Mouse (Mus musculus): Measurements from ENCODE around the gene Serinc5. TPM values are rescaled to one million over a fixed set of nuclear protein-coding genes. Genes with fewer than 3 reads are reported as not detected.
A peak's percentile ranks its signal among the peaks of the same experiment; 100 is the strongest.

Gene Serinc5
- polyA plus RNA-seq, 1 experiment from 2014 or later, result 10.6 TPM

DNA sequence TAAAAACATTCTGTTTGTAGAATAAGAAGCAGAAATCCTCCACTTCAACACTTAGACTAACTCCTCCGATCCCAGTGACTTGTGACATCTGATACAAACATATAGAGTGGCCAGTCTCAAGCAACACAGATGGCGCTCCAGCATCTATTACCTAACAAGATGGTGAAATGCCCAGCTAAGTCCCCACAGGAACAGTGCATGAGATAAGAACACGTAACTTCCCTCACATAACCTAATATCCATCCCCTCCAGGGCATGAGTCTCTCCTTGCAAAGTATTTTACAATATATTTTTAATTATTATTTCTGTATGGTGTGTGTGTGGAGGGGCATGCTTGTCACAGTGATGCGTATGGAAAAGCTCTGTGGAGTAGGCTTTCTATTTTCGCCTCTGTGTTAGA lies 15.8 kb downstream of the Serinc5 start:
- Histone ChIP-seq H3K27me3 (ENCODE audit: insufficient read depth, poor library complexity, severe bottlenecking) (no peaks in the 10 kb centered on the region), H3K36me3 (peaks cover 31% of the 10 kb centered on the region), H3K9me3 (0 out of 2 replicates have a peak, but pooled peaks cover 6% of the 10 kb centered on the region), H3K4me1 (replicated peaks) (0 out of 2 replicates have a peak, but pooled peaks cover 7% of the 10 kb centered on the region), H3K4me3 (no peak overlapping the region), H3K27ac (no peak overlapping the region)
- WGBS, result 95% methylated on average over 5 of the region's 5 CpGs
- no peak for DNase-seq (ENCODE audit: low spot score)

DNA sequence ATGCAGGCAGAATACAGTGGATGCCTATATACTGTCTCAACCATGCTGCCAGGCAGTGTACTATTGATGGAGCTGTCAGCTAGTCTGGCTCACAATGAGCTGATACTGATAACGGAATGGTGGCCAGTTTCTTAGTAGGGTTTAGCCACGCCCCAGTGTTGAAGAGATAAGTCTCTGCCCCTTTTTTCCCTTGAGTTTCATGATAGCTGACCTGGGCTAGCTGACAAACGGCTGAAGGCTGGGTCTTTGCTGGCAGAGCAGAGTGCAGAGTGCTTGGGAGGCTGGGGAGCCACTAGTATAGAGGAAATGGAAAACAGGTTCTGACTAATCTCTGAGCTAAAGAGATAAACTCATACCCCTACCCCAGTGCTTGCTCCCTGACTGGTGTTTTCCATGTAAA lies 18.6 kb downstream of the Serinc5 start:
- Histone ChIP-seq H3K27ac (no peak overlapping the region), H3K4me1 (replicated peaks) (peaks cover 34% of the 10 kb centered on the region), H3K4me3 (no peak overlapping the region), H3K9me3 (0 out of 2 replicates have a peak, but pooled peaks cover 6% of the 10 kb centered on the region), H3K27me3 (ENCODE audit: insufficient read depth, poor library complexity, severe bottlenecking) (no peaks in the 10 kb centered on the region), H3K36me3 (peaks cover 31% of the 10 kb centered on the region)
- 87% methylated on average over 3 of the region's 3 CpGs for WGBS
- no peak for DNase-seq (ENCODE audit: low spot score)

DNA sequence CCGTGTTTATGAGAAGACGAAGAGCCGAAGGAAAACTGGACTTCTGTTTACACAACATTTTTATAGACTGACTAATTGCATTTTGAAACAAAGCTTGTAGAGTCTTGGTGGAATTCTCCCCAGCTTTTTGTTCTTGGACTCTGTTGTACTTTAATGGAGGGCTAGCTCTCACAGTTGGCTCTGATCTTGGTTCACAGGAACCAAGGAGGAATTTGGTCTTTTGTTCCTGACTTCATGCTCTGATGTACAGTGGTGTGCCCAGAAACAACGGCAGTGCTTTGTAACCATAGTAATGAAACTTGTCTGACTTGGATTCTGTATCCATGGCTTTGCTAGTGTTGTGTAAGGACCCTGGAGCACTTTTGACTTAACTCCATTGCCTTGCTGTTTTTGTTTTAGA lies 20.6 kb downstream of the Serinc5 start:
- no peaks in the 10 kb centered on the region for H3K27me3 ChIP-seq (ENCODE audit: insufficient read depth, poor library complexity, severe bottlenecking)
- 0 out of 2 replicates have a peak, but pooled peaks cover 6% of the 10 kb centered on the region for H3K9me3 ChIP-seq
- no peak overlapping the region for H3K27ac ChIP-seq
- DNase-seq (ENCODE audit: low spot score), result no peak
- whole genome bisulfite sequencing, result 78% methylated on average over 4 of the region's 4 CpGs
- no peak overlapping the region for H3K4me3 ChIP-seq
- H3K4me1 ChIP-seq (replicated peaks), result peaks cover 54% of the 10 kb centered on the region
- peaks cover 20% of the 10 kb centered on the region for H3K36me3 ChIP-seq

DNA sequence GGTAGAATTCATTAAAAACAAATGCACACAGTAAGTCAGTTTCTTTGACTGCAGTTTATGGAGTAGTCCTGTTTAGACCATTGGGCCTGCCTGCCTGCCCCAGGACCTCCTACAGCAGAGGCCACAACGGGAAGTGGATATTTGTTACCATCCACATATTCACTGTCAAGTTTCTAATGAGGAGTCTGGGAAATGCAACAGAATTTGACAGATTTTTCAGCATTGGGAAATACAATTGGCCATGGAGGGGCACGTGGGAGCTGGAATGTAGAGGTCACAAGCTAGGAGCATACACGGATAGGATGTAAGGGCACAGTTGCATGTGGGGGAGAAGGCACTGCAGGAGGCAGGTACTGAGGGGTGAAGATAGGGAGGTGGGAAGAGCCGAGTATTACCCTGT lies 21.7 kb downstream of the Serinc5 start:
- no peak for DNase-seq (ENCODE audit: low spot score)
- Histone ChIP-seq H3K36me3 (peaks cover 10% of the 10 kb centered on the region), H3K9me3 (0 out of 2 replicates have a peak, but pooled peaks cover 6% of the 10 kb centered on the region), H3K4me3 (no peak overlapping the region), H3K4me1 (replicated peaks) (peaks cover 65% of the 10 kb centered on the region), H3K27me3 (ENCODE audit: insufficient read depth, poor library complexity, severe bottlenecking) (no peaks in the 10 kb centered on the region), H3K27ac (peak overlapping the region; percentile 50; the same call in 1 of the 2 replicates)
- 44% methylated on average over 4 of the region's 4 CpGs for WGBS

DNA sequence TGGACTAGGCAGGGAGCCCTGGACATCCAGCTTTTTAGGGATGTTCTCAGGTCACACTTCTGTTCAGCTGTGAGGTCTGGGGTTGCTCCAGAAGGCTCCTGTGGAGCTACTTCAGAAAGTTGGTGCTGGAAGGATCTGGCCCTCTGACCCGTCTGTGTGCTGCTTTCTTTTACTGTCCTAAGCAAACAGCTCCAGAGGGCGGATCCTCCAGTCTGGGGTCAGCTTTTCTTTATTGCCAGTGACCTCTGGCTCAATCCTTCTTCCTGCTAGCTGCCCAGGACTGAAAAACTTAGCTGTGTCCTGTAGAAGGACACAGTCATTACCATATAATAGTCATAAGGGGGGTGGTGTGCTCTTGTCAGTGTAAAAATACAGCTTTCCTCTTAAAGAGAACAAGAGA lies 24.1 kb downstream of the Serinc5 start:
- DNase-seq (ENCODE audit: low spot score), result peak; percentile 48
- WGBS, result 4% methylated on average over 2 of the region's 2 CpGs
- Histone ChIP-seq H3K36me3 (0 out of 2 replicates have a peak, but pooled peaks cover 2% of the 10 kb centered on the region), H3K27me3 (ENCODE audit: insufficient read depth, poor library complexity, severe bottlenecking) (no peaks in the 10 kb centered on the region), H3K9me3 (0 out of 2 replicates have a peak, but pooled peaks cover 2% of the 10 kb centered on the region), H3K4me1 (replicated peaks) (peaks cover 66% of the 10 kb centered on the region), H3K4me3 (no peak overlapping the region), H3K27ac (peak overlapping the region; percentile 60)

DNA sequence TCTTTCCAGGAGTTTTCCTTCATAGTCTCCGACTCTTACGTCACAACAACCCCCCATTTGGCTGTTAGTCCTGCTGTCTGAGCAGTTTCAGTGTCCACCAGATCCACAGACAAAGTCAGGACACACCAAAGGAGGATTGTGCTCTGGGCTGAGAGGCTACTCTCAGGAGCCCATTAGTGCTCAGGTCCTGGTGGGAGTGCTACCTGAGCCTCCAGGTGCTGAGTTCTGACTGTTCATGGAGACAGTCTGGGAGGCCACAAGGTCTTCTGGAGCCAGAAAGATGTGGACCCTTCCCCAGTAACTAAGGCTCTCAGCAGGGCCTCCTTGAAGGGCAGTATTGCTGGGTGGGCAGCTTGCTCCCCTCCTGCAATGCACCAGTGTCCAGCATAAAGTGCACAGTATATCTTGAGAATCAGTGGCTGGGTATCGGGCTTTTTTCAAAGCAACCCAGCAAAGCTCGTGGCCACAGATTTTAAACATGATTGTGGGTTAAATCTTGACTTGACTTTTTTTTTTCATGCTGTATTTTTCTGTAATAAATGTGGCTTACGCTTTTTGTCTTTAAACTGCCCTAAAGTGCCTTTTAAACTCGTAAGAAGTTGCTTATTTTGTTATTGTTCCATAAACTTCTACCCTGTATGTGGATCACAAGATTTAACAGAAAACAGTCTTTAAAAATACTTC lies 25.5 kb downstream of the Serinc5 start:
- DNase-seq (ENCODE audit: low spot score), result no peak
- peak overlapping the region; percentile 85 for H3K27ac ChIP-seq
- WGBS, result 78% methylated on average over 6 of the region's 6 CpGs
- no peaks in the 10 kb centered on the region for H3K9me3 ChIP-seq
- peaks cover 62% of the 10 kb centered on the region for H3K4me1 ChIP-seq (replicated peaks)
- H3K27me3 ChIP-seq (ENCODE audit: insufficient read depth, poor library complexity, severe bottlenecking), result no peaks in the 10 kb centered on the region
- H3K4me3 ChIP-seq, result no peak overlapping the region
- H3K36me3 ChIP-seq, result no peaks in the 10 kb centered on the region

DNA sequence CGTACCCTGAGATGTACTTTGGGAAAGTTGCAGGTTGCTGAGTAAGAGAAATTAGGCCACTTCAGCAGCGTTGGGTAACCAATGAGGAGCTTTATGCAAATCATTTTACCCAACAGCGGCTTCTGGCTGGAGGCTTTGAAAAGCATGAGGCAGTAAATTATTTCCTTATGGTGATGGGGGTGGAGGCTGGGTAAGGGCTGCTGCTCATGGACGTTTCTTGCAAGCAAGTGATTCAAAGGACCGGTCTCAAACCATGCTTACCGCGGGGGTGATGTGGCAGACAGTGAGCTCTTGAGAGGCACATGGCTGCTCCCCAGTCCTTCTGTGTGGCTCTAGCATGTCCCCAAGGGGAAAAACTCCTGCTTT lies 26.0 kb downstream of the Serinc5 start:
- Histone ChIP-seq H3K9me3 (no peaks in the 10 kb centered on the region), H3K27ac (peak overlapping the region; percentile 85), H3K4me3 (peak overlapping the region; percentile 38; the same call in 1 of the 2 replicates), H3K27me3 (ENCODE audit: insufficient read depth, poor library complexity, severe bottlenecking) (no peaks in the 10 kb centered on the region), H3K36me3 (no peaks in the 10 kb centered on the region), H3K4me1 (replicated peaks) (peaks cover 60% of the 10 kb centered on the region)
- peak; percentile 70 for DNase-seq (ENCODE audit: low spot score)
- 4% methylated on average over 7 of the region's 7 CpGs for WGBS

DNA sequence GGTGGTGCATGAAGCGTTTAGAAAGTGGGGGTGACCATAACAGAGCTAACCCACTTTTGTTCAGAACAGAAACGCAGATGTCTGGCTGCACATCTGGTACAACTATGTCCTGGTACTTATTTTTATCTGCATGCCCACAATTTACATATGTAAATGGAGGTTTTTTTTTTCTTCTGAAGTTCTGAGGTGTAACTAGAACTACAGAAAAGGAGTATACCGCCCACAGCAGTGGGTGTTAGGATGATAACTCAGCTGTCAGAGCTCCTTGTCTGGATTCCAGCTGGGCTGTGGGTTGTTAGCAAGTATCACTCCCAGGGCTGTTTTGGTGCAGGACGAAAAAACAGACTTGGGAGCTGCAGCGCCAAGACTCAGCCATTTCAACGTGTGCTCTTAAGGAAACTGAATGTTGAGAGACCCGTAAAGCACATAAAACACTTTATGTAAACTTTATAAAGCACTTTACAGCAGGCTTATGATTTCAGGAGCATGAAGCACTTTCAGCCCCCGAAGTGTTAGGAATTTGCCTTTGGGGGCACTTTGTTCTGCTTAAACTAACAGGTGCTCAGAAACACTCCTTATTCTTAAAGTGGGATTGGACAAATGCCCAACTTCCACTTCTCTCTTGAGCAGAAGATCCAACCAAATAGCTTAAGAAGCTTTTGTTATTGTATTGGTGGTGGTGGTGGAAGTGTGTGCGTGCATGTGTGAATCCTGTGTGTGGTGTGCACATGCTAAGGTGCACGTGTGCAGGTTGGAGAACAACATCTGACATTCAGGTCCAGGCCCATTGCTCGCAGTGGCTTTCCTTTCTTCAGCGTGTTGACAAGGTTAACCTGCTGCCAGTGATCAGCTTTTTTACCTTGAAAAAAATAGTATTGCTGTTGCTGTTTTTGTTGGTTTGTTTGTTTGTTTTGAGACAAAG lies 28.5 kb downstream of the Serinc5 start:
- 77% methylated on average over 12 of the region's 12 CpGs for WGBS
- H3K36me3 ChIP-seq, result no peaks in the 10 kb centered on the region
- no peaks in the 10 kb centered on the region for H3K9me3 ChIP-seq
- H3K27ac ChIP-seq, result no peak overlapping the region
- H3K4me3 ChIP-seq, result no peak overlapping the region
- no peak for DNase-seq (ENCODE audit: low spot score)
- peaks cover 37% of the 10 kb centered on the region for H3K4me1 ChIP-seq (replicated peaks)
- H3K27me3 ChIP-seq (ENCODE audit: insufficient read depth, poor library complexity, severe bottlenecking), result no peaks in the 10 kb centered on the region

DNA sequence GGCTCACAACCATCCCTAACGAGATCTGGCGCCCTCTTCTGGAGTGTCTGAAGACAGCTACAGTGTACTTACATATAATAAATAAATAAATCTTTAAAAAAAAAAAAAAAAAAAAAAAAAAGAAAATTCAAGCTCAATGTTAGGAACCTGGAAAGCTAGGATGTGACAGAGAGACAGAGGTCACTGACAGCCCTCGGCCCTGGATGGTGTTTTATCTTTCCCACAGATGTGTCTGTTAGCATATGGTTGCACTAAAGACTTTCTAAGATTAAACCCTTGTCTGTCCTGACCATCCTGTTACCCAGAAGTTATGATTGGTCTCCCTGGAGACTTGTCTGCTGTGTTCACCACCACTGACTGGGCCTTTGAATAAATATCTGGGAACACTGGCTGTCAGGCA lies 33.3 kb downstream of the Serinc5 start:
- Histone ChIP-seq H3K36me3 (no peaks in the 10 kb centered on the region), H3K27ac (no peak overlapping the region), H3K9me3 (no peaks in the 10 kb centered on the region), H3K27me3 (ENCODE audit: insufficient read depth, poor library complexity, severe bottlenecking) (no peaks in the 10 kb centered on the region), H3K4me3 (no peak overlapping the region), H3K4me1 (replicated peaks) (peaks cover 17% of the 10 kb centered on the region)
- WGBS, result 90% methylated on average over 3 of the region's 3 CpGs
- no peak for DNase-seq (ENCODE audit: low spot score)

DNA sequence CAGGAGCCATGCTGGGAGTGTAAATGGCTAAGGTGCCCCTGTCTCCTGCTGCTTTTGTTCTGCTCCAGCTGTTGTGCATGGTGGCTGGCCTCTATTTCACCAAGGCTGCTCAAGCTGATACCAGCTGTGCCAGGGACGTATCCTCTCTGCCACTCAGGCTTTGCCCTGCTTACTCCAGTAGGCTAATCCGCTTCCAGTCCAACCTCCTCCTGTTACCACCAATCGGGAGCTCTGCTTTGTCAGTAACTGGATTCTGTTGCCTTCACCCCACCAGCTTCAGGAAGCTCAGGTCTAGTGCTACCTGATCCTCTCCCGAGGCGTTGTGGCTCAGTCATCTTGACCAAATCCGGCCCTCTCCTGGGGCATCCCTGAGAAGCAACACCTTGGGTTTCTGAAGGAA lies 33.9 kb downstream of the Serinc5 start:
- Histone ChIP-seq H3K4me3 (no peak overlapping the region), H3K4me1 (replicated peaks) (peaks cover 18% of the 10 kb centered on the region), H3K9me3 (no peaks in the 10 kb centered on the region), H3K36me3 (no peaks in the 10 kb centered on the region), H3K27me3 (ENCODE audit: insufficient read depth, poor library complexity, severe bottlenecking) (no peaks in the 10 kb centered on the region), H3K27ac (no peak overlapping the region)
- DNase-seq (ENCODE audit: low spot score), result no peak
- WGBS, result 72% methylated on average over 6 of the region's 6 CpGs

DNA sequence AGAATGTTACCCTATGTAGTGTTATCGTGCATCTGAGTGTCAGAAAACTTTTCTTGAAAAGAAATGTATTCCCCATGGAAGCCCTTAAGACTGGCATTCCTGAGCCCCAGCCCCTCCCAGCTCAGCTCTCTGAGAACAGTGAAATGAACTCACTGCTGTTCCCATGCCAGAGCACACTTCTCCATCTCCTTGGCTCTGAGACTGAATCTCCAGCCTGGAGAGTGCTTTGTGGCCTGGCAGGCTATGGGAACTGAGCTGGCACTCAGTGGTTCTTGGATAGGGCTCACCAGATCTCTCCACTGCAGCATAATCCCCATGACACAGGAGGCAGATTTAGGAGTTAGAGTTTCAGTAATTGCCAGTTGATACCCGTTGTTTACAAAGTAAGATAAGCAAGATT lies 36.8 kb downstream of the Serinc5 start:
- Histone ChIP-seq H3K4me1 (replicated peaks) (peaks cover 22% of the 10 kb centered on the region), H3K9me3 (no peaks in the 10 kb centered on the region), H3K4me3 (no peak overlapping the region), H3K36me3 (no peaks in the 10 kb centered on the region), H3K27me3 (ENCODE audit: insufficient read depth, poor library complexity, severe bottlenecking) (no peaks in the 10 kb centered on the region), H3K27ac (no peak overlapping the region)
- DNase-seq (ENCODE audit: low spot score), result no peak
- 85% methylated on average over 2 of the region's 2 CpGs for WGBS

DNA sequence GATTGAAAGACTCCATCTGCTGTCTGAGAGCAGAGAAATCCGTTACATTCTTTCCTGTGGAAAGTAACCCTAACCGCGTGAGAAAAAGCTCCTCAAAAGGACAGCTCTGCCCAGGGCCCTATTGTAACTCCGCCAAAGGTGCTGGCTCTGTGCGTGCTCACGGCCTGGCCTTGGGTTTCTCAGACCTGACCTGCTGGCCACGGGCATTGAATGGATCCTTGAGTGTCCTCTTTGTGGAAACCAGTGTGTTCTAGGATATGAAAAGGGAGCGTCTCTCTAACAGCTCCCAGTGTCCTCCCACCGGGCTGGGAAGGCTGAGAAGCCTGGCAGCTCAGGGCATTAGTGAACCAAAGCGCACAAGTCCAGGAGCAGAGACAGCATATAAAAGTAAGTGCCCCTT lies 38.2 kb downstream of the Serinc5 start:
- no peak for DNase-seq (ENCODE audit: low spot score)
- Histone ChIP-seq H3K4me3 (no peak overlapping the region), H3K27ac (no peak overlapping the region), H3K27me3 (ENCODE audit: insufficient read depth, poor library complexity, severe bottlenecking) (no peaks in the 10 kb centered on the region), H3K9me3 (no peaks in the 10 kb centered on the region), H3K4me1 (replicated peaks) (peaks cover 29% of the 10 kb centered on the region), H3K36me3 (no peaks in the 10 kb centered on the region)
- 81% methylated on average over 10 of the region's 10 CpGs for WGBS

DNA sequence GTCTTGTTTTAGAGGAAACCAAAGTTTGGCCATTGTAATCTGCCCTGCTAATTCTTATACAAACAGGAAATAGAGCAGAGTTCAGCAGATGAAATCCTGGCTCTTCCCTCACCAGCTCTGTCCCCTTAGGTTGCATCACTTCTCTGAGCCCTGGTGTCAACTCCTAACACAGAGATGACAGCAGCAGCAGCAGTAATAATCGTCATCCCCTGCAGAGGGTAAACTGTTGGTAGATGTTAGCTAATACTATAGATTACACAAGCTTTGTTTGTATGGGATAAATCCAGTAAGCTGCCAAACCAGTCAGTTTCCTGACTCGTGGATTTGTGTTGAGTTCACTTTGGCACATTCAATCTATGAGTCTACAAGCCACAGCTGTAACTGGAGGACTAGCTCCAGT lies 40.1 kb downstream of the Serinc5 start:
- Histone ChIP-seq H3K27ac (no peak overlapping the region), H3K27me3 (ENCODE audit: insufficient read depth, poor library complexity, severe bottlenecking) (no peaks in the 10 kb centered on the region), H3K4me3 (no peak overlapping the region), H3K36me3 (no peaks in the 10 kb centered on the region), H3K9me3 (no peaks in the 10 kb centered on the region), H3K4me1 (replicated peaks) (peaks cover 22% of the 10 kb centered on the region)
- WGBS, result 82% methylated on average over 2 of the region's 2 CpGs
- no peak for DNase-seq (ENCODE audit: low spot score)

Data from hindbrain, embryonic 10.5 days (tissue).